22 mouse cellular contexts compared by ENCODE assay signal in the genomic region with DNA sequence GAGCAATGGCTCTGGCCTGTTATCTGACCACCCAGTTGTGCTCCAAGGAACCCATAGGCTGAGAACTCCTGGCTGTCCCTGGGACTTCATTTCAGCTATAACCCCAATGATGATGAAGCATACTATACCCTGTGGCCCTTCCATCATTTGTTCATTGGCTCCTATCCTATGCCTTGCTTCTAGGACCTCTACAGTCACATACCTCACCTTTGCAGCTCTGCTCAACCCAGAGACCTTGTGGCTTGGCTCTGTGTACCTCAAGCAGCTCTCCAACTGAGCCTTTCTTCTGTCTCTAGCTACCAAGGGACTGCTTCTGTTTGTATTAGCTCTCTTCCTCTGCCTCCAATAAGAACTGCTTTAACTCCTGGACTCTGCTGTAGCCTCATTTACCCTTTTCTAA.
DNase-seq lines count a peak whose midpoint lies in the region; ATAC-seq and TF ChIP-seq lines count a peak whose summit lies in the region.
"Had no signal": no experiment of that assay in that cellular context is flagged by ENCODE, and none has a peak within 500 bp of the region (broad histone marks: within the 10 kb centered on the region; RNA-seq: fewer than 3 reads in every experiment).

No protein-coding gene starts in this region.

- TF ChIP-seq CTCF in CH12.LX (conservative IDR thresholded peaks at IDR 0.05 in 1 of 2, IDR thresholded peaks at IDR 0.05 in 1 of 2; ENCODE audit: low read depth in 2 of 2, low read length in 2 of 2), result no peak

- H3K36me3 ChIP-seq in liver, embryonic 12.5 days, result no peaks in the 10 kb centered on the region
- no peaks in the 10 kb centered on the region for H3K36me3 ChIP-seq in midbrain, embryonic 11.5 days (ENCODE audit: control insufficient read depth, insufficient read depth, low read length)
- peaks cover 9% of the 10 kb centered on the region; the same call in 1 of the 2 replicates for H3K36me3 ChIP-seq in midbrain, embryonic 14.5 days (ENCODE audit: control insufficient read depth, insufficient read depth, low read length)
- no peaks in the 10 kb centered on the region for H3K36me3 ChIP-seq in CH12.LX (replicated peaks in 1 of 2; ENCODE audit: control insufficient read depth in 1 of 2, insufficient read depth in 1 of 2, low read length in 1 of 2)
- H3K36me3 ChIP-seq: G1E had no signal

- dilution Hi-C loops in CH12.LX (cut with MboI; ENCODE audit: extremely low pct_ligation_motif_present, extremely low pct_unique_long_range_greater_than_20kb, low sequenced_read_pairs), result no loop called here

- no peaks in the 10 kb centered on the region for H3K27me3 ChIP-seq in liver, embryonic 12.5 days (replicated peaks)
- H3K27me3 ChIP-seq in midbrain, embryonic 11.5 days (ENCODE audit: control insufficient read depth, insufficient read depth, low read length), result no peaks in the 10 kb centered on the region
- H3K27me3 ChIP-seq in midbrain, embryonic 14.5 days (ENCODE audit: control insufficient read depth, insufficient read depth, low read length), result no peaks in the 10 kb centered on the region
- no peaks in the 10 kb centered on the region for H3K27me3 ChIP-seq in CH12.LX (replicated peaks)
- H3K27me3 ChIP-seq: Patski had no signal

- TF ChIP-seq POLR2A in CH12.LX (IDR thresholded peaks at IDR 0.05; ENCODE audit: low read depth, low read length), result no peak

- peaks cover 16% of the 10 kb centered on the region for H3K4me1 ChIP-seq in liver, embryonic 12.5 days
- H3K4me1 ChIP-seq in midbrain, embryonic 11.5 days (ENCODE audit: control insufficient read depth, insufficient read depth, low read length), result no peaks in the 10 kb centered on the region
- H3K4me1 ChIP-seq in midbrain, embryonic 14.5 days (ENCODE audit: control insufficient read depth, insufficient read depth, low read length), result no peaks in the 10 kb centered on the region
- peaks cover 14 to 29% of the 10 kb centered on the region in 2 experiments for H3K4me1 ChIP-seq in CH12.LX (ENCODE audit: control insufficient read depth in 1 of 2, insufficient read depth in 2 of 2)

- ATAC-seq in liver, embryonic 12.5 days, result 0 out of 2 replicates have a peak, but pooled peaks have one; percentile 42
- no peak for ATAC-seq in midbrain, embryonic 11.5 days (ENCODE audit: low FRiP score)
- no peak for ATAC-seq in midbrain, embryonic 14.5 days (ENCODE audit: low FRiP score, low TSS enrichment)
- ATAC-seq: activated CD4-positive, CD25-positive, alpha-beta regulatory T cell, adult 4 months; CD4-positive, CD25-positive, alpha-beta regulatory T cell, adult 4 months; Patski had no signal

- TF ChIP-seq RAD21 in CH12.LX (IDR thresholded peaks at IDR 0.05; ENCODE audit: low read depth, low read length), result no peak

- no peaks in the 10 kb centered on the region for H3K9me3 ChIP-seq in liver, embryonic 12.5 days (replicated peaks)
- no peaks in the 10 kb centered on the region for H3K9me3 ChIP-seq in midbrain, embryonic 11.5 days (ENCODE audit: control insufficient read depth, low read length)
- no peaks in the 10 kb centered on the region for H3K9me3 ChIP-seq in midbrain, embryonic 14.5 days (ENCODE audit: control insufficient read depth, low read length)
- H3K9me3 ChIP-seq in CH12.LX (replicated peaks; ENCODE audit: low read length), result no peaks in the 10 kb centered on the region
- H3K9me3 ChIP-seq: G1E had no signal

- DNase-seq in heart, adult 11 months, result peak; percentile 73
- no peak for DNase-seq in heart, adult 8-10 months (ENCODE audit: low spot score)
- DNase-seq in liver (no peak), CH12.LX (ENCODE audit: extremely low read depth) (no peak)
- DNase-seq in midbrain, embryonic 11.5 days (ENCODE audit: low spot score, missing footprints), result peak; percentile 65
- no peak for DNase-seq in midbrain, embryonic 14.5 days
- DNase-seq in kidney, postnatal 14 days, result no peak
- DNase-seq: adrenal gland, adult 2 months; adrenal gland, adult 8-10 months; adrenal gland, postnatal 10 days; adrenal gland, postnatal 14 days; adrenal gland, postnatal 25 days; adrenal gland, postnatal 36 days; B cell, adult 2 months; cerebellum, adult 11 months; cerebellum, adult 11-12 months; cerebellum, adult 18-20 months had no signal

- no peak overlapping the region for H3K27ac ChIP-seq in liver, embryonic 12.5 days
- H3K27ac ChIP-seq in midbrain, embryonic 11.5 days (ENCODE audit: low read depth, low read length), result no peak overlapping the region
- H3K27ac ChIP-seq in midbrain, embryonic 14.5 days (replicated peaks; ENCODE audit: low read depth, low read length), result no peak overlapping the region
- peak overlapping the region; percentile 4; the same call in 1 of the 2 replicates for H3K27ac ChIP-seq in CH12.LX (ENCODE audit: insufficient read depth, low read depth)

- H3K79me2 ChIP-seq in CH12.LX (replicated peaks; ENCODE audit: control insufficient read depth, extremely low read depth, insufficient read depth, poor library complexity, severe bottlenecking), result no peaks in the 10 kb centered on the region

- in situ Hi-C loops in CH12.LX (cut with MboI; ENCODE audit: low pct_ligation_motif_present, low pct_unique_long_range_greater_than_20kb, low sequenced_read_pairs), result no loop called here

- no peak overlapping the region for H3K4me2 ChIP-seq in liver, embryonic 12.5 days
- no peak overlapping the region for H3K4me2 ChIP-seq in midbrain, embryonic 11.5 days
- H3K4me2 ChIP-seq in midbrain, embryonic 14.5 days (ENCODE audit: low read length), result no peak overlapping the region
- H3K4me2 ChIP-seq in CH12.LX (ENCODE audit: insufficient read depth, low read depth, poor library complexity, severe bottlenecking), result no peak overlapping the region

- no peak overlapping the region for H3K4me3 ChIP-seq in liver, embryonic 12.5 days
- H3K4me3 ChIP-seq in midbrain, embryonic 11.5 days (ENCODE audit: low read depth, low read length), result no peak overlapping the region
- H3K4me3 ChIP-seq in midbrain, embryonic 14.5 days (replicated peaks; ENCODE audit: low read depth, low read length), result no peak overlapping the region
- no peak overlapping the region for H3K4me3 ChIP-seq in CH12.LX (replicated peaks in 1 of 3; ENCODE audit: low read depth in 2 of 3, low read length in 2 of 3, poor library complexity in 1 of 3)

- TF ChIP-seq EP300 in CH12.LX (IDR thresholded peaks at IDR 0.05; ENCODE audit: low read length), result no peak

- H3K9ac ChIP-seq in liver, embryonic 12.5 days, result no peak overlapping the region
- no peak overlapping the region for H3K9ac ChIP-seq in midbrain, embryonic 11.5 days (ENCODE audit: low read length)
- H3K9ac ChIP-seq in midbrain, embryonic 14.5 days (replicated peaks; ENCODE audit: low read length), result no peak overlapping the region
- no peak overlapping the region for H3K9ac ChIP-seq in CH12.LX (ENCODE audit: insufficient read depth, low read depth)

TF ChIP-seq in CH12.LX, 34 proteins besides CTCF, POLR2A, EP300 and RAD21:
- TF ChIP-seq ZMIZ1 (IDR thresholded peaks at IDR 0.05; ENCODE audit: low read depth, low read length) (no peak), E2F4 (IDR thresholded peaks at IDR 0.05; ENCODE audit: insufficient replicate concordance, low read depth, low read length) (no peak), MAFK (IDR thresholded peaks at IDR 0.05; ENCODE audit: insufficient replicate concordance, low read length) (no peak), JUN (IDR thresholded peaks at IDR 0.05; ENCODE audit: insufficient read depth, low read depth, low read length) (no peak), ZC3H11A (IDR thresholded peaks at IDR 0.05; ENCODE audit: low read depth, low read length) (no peak), JUND (conservative IDR thresholded peaks at IDR 0.05; ENCODE audit: low read depth, low read length) (no peak), PAX5 (IDR thresholded peaks at IDR 0.05; ENCODE audit: low read length) (no peak), IRF4 (IDR thresholded peaks at IDR 0.05; ENCODE audit: low read depth, low read length) (no peak), ETS1 (conservative IDR thresholded peaks at IDR 0.05; ENCODE audit: low read depth, low read length) (no peak), KAT2A (IDR thresholded peaks at IDR 0.05; ENCODE audit: insufficient replicate concordance, low read length) (no peak), NELFE (IDR thresholded peaks at IDR 0.05; ENCODE audit: low read depth, low read length) (no peak), SMC3 (IDR thresholded peaks at IDR 0.05; ENCODE audit: low read depth, low read length) (no peak), CHD2 (IDR thresholded peaks at IDR 0.05; ENCODE audit: low read length) (no peak), ELF1 (IDR thresholded peaks at IDR 0.05; ENCODE audit: low read depth, low read length) (no peak), MXI1 (IDR thresholded peaks at IDR 0.05; ENCODE audit: low read depth, low read length) (no peak)

Comparison
In these comparisons a context has a peak if more than half of its experiments do, and no peak if none do; other contexts are left out.
1. DNase-seq: peak in heart, adult 11 months (single experiment) and midbrain, embryonic 11.5 days (single experiment); none in heart, adult 8-10 months (single experiment), liver (single experiment), midbrain, embryonic 14.5 days (single experiment), CH12.LX (single experiment) and kidney, postnatal 14 days (single experiment).